Mouse (Mus musculus) kidney, postnatal 25 days (tissue): ENCODE results near the gene Epha1.

Experiments
- DNase-seq, 2 experiments: peaks; one replicate each; pipeline ENCODE4 v3.0.0; 2021; ENCODE audit warnings: mixed read lengths in 2 of 2

Gene Epha1

DNA sequence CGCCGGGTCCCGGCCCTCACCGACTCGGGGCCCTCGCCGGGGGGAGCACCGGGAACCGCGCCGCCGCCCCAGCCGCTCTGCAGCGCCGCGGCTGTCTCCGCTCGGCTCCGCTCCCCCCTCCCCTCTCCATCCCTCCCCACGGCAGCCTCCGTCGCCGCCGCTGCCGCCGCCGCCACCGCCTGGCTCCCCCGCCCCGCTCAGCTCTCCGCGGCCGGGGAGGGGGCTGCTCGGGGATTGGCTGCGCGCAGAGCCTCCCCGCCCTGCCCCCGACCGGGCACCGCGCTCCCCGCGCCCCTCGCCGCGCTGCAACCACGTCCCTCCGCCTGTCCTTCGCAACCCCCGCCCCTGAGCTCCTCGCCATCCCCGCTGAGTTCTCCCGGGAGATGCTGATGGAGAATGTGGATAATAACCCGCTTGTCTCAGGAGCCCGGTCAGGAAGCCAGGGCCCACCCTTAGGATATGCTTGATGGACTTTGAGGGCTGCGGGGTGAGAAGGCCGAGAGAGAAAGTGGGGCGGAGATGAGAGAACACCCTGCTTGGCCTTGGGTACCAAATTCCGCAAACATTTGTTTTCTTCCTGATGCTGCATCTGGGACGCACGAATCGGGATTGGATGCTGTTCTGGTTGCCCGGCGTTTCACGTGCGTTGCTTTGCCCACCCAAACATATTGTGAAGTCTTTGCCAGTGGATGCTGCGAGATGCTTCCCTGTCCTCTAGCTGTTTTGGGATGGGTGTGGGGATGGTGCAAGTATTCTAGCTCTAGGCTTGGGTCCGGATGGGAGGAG is 48.4 kb downstream of the Epha1 start, which contains the start of gene Fam131b:
Fam131b (minus strand) TSS at position 162 of the 786 bp plus-strand sequence.
- peak in 1 of 2 experiments; percentile 38 for DNase-seq

DNA sequence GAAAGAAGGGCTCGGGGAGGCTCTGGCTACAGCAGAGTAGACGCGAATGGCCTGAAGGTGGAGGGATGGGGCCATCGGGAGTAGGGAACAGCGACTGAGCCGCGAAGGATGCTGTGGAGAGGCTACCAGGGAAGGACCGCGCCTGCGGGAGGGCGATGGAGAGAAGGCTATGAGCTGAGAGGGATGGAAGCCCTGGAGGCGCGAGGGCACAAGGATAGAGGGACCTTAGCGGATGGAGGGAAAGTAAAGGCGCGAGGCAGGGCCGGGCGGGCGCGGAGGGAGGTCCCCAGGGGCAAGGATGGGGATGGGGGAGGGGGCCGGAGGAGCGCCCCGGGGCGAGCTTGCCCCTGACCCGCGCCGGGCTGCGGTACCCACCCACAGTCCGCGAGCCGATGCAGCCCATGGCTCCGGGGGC is 49.0 kb downstream of the Epha1 start:
- DNase-seq: no peak

DNA sequence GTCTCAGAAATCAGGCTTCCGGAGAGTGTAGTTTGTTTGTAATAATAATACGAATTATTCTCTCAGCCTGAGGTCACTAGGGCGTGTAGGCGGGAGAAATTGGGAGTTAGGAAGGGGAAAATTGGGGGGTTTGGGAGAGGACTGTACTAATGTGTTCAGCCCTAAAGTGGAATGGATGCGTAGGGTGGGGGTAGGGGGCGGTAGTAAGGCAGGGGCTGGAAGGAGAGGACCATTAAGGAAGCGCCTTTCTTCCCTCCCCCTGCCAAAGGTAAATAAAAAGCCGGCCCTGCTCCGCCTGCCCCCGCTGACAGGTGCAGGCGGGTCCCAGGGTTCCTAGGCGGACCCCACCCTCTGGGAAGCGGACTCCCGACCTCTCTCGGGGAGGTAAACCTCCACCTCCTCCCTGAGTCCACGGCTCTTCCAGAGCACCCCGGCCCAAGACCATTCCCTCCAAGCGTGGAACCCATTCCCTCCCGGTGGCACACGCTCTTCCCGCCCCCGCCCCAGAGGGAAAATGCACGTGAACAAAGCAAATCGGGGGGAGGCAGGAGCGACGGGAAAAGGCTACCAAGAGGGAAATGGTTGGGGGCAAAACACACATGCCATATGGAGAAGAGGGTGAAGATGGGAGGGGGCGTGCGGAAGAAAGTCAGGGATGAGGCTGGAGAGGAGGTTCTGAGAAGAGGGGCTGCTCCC is 49.5 kb downstream of the Epha1 start:
- DNase-seq: no peak

DNA sequence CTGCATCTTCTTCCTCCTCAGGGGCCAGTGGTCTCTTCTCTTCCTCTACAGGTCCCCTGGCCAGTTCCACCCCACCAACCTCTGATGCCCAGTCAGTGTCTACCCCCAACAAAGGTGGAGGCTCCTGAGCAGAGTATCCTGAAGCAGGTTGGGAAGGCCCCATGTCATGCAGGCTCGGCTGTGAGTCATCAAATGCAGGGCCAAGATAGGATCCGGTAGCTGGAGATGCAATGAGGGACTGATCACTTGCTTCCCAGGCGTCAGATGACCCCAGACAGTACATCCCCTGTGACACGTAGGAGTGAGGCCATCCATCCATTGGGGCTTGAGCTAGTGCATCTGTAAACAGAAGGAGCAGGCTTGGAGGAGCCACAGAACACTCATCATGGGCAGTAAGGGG is 54.8 kb downstream of the Epha1 start:
- DNase-seq: no peak

DNA sequence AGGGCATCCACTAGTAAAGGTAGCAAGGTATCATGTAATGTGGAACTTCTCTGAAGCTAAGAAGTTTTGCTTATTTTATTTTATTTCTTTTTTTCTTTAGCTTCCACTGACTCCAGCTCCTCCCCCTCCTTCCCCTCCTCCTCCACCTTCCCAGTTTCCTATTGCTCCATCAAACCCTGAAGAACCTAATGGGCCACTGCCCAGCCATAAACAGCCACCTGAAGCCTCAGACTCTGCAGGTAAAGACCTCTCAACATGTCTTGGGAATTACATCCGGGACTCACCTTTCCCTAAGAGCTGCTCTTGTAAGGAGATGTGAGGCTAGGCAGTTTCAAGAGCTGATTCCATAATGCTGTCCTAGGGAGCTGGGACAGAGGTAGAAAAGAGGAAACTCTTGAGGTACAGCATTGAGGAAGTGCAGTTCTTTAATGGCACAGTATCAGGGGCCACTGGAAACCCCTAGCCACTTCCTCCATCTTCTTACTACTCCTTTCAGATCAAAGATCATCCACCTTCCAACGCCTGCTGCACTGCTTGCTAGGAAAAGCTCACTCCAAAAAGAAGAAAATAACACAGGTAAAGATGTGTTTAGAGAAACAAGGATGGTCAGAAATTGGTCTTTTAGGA is 62.5 kb downstream of the Epha1 start:
- DNase-seq: no peak

DNA sequence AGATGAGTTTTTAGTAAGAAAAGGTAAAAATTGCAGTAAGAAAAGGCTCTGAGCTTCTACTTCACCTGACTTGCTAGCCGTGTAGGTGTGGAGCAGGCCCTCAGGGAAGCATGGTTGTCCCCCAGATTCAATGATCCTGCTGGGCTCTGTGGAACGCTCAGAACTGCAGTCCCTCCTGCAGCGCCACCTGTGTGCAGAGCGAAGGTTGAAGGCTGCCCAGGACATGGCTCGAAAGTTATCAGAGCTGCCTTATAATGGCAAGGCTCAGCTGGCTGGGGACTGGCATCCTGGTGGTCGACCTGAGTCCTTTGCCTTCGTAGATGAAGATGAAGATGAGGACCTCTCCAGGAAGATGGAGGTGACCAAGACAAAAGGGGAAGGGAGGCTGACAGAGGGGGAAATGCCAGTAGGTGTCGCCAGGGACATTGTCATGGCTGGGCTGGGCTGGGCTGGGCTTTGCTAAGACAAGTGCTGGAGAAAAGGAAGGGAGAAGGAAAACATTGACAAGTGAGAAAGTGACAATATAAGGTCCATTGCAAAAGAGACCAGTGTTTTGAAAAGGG is 63.2 kb downstream of the Epha1 start:
- DNase-seq: peak; percentile 27 to 51
